Mouse (Mus musculus): ENCODE data around the gene Kcnj12. TPM values are rescaled to one million over a fixed set of nuclear protein-coding genes. Genes with fewer than 3 reads are reported as not detected.
A peak's percentile ranks its signal among the peaks of the same experiment; 100 is the strongest.

Gene Kcnj12
- total RNA-seq, 2 experiments from 2014 or later: 18.3 to 21.0 TPM

- no peak for DNase-seq
These were observed 38.3 kb downstream of the Kcnj12 start for GRCm38 (mm10) chr11:61060634-61061033.

GRCm38 (mm10) chr11:61062548-61063461, 40.4 kb downstream of the Kcnj12 start:
- DNase-seq: no peak

GRCm38 (mm10) chr11:61063503-61063902, 41.1 kb downstream of the Kcnj12 start:
- no peak for DNase-seq

GRCm38 (mm10) chr11:61065620-61066019, 43.3 kb downstream of the Kcnj12 start:
- no peak for DNase-seq

GRCm38 (mm10) chr11:61067133-61067835, 44.9 kb downstream of the Kcnj12 start:
- no peak for DNase-seq

GRCm38 (mm10) chr11:61068866-61069265, 46.5 kb downstream of the Kcnj12 start:
- no peak for DNase-seq

GRCm38 (mm10) chr11:61069645-61070044, 47.3 kb downstream of the Kcnj12 start:
- no peak for DNase-seq

GRCm38 (mm10) chr11:61074646-61075317, 52.4 kb downstream of the Kcnj12 start:
- no peak for DNase-seq

GRCm38 (mm10) chr11:61075361-61076326, 53.3 kb downstream of the Kcnj12 start:
- DNase-seq: no peak

GRCm38 (mm10) chr11:61081624-61082023, 59.3 kb downstream of the Kcnj12 start:
- no peak for DNase-seq

- DNase-seq: no peak
These were observed 67.8 kb downstream of the Kcnj12 start for GRCm38 (mm10) chr11:61090195-61090594.

GRCm38 (mm10) chr11:61091192-61091591, 68.8 kb downstream of the Kcnj12 start:
- no peak for DNase-seq

- DNase-seq: peak; percentile 82
These were observed 69.4 kb downstream of the Kcnj12 start for GRCm38 (mm10) chr11:61091642-61092262.

GRCm38 (mm10) chr11:61098046-61098445, 75.7 kb downstream of the Kcnj12 start:
- no peak for DNase-seq

- no peak for DNase-seq
These were observed 80.3 kb downstream of the Kcnj12 start for GRCm38 (mm10) chr11:61102397-61103339.

GRCm38 (mm10) chr11:61104241-61104901, 82.0 kb downstream of the Kcnj12 start:
- DNase-seq: peak; percentile 94

GRCm38 (mm10) chr11:61108911-61109361, 86.6 kb downstream of the Kcnj12 start:
- no peak for DNase-seq

GRCm38 (mm10) chr11:61109707-61110106, 87.3 kb downstream of the Kcnj12 start:
- no peak for DNase-seq

GRCm38 (mm10) chr11:61110113-61110512, 87.7 kb downstream of the Kcnj12 start:
- no peak for DNase-seq
